ENCODE assay signal across 8 mouse cellular contexts in the genomic region with DNA sequence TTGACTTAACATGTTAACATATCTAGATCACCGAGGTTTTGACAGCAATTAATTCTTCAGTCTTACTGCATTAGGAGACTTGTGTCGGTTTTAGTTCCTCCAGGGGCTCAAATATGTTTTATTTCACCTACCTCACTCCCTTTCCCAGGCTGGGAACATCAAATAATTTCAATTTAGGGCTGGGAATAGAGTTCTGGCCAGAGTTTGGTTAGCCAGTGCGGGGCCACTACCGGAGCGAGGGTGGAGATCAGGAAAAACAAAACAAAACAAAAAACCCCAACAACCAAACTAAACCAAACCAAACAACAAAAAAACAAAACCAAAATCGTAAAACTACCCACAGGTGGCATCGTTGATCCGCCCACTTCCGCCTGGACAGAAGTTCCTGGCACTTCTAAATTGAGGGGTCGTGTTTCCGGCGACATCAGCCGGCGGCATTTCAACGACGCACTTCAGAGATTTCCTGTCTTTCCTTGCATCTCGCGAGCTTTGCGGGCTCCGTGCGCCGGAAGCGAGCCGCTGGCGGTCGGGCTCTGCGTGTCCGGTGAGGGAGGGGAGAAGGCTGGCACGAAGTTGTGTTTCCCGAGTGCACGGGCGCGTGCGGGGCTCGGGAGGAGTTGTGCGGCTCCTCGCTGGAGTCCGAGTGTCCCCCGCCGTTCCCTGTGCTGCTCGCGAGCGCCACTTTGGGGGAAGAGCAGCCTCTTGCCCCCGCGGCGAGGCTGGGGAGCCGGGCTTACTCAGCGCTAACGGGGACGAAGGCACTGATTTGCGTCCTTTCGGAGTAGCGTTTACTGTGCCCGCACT. TPM values are rescaled to one million over a fixed set of nuclear protein-coding genes. Genes with fewer than 3 reads are reported as not detected.
DNase-seq lines count a peak whose midpoint lies in the region; ATAC-seq and TF ChIP-seq lines count a peak whose summit lies in the region.

A gene (plus strand): TSS at position 437 of the 804 bp plus-strand sequence.

- WGBS in hindbrain, postnatal 0 days = under 1% methylated on average over 54 of the region's 54 CpGs

- H3K36me3 ChIP-seq in hindbrain, postnatal 0 days (ENCODE audit: insufficient read depth, low read length) = peaks cover 14% of the 10 kb centered on the region; the same call in 1 of the 2 replicates

- no peaks in the 10 kb centered on the region for H3K4me1 ChIP-seq in hindbrain, postnatal 0 days (ENCODE audit: insufficient read depth, low read length)

- H3K9ac ChIP-seq in hindbrain, postnatal 0 days (replicated peaks; ENCODE audit: low read length) = peak within 1 kb of the TSS; percentile 90

- H3K4me2 ChIP-seq in hindbrain, postnatal 0 days (ENCODE audit: low read depth, low read length) = peak within 1 kb of the TSS; percentile 81

- DNase-seq in ZHBTc4 (ENCODE audit: low read depth, low spot score) = peak; percentile 98
- peak; percentile 95 for DNase-seq in gastrocnemius, adult 2 months
- DNase-seq in hindbrain, postnatal 0 days (ENCODE audit: low spot score) = peak; percentile 98
- DNase-seq in left cerebral cortex, adult 2 months (ENCODE audit: extremely low spot score in 1 of 2, low spot score in 2 of 2) = peak; percentile 89 to 91
- peak; percentile 92 to 93 for DNase-seq in right cerebral cortex, adult 2 months (ENCODE audit: low spot score in 2 of 2)
- peak; percentile 92 for DNase-seq in urinary bladder, postnatal 14 days (ENCODE audit: low spot score)

- peak within 1 kb of the TSS; percentile 90 for H3K4me3 ChIP-seq in gastrocnemius, adult 2 months
- H3K4me3 ChIP-seq in hindbrain, postnatal 0 days (ENCODE audit: low read length) = peak within 1 kb of the TSS; percentile 84
- H3K4me3 ChIP-seq in left cerebral cortex, adult 2 months = peak within 1 kb of the TSS; percentile 56

- TF ChIP-seq CTCF in gastrocnemius, adult 2 months (IDR thresholded peaks at IDR 0.05) = peak; percentile 24; the same call in 1 of the 2 replicates
- TF ChIP-seq CTCF in hindbrain, postnatal 0 days (IDR thresholded peaks at IDR 0.05; ENCODE audit: low read depth) = peak; percentile 39; the same call in 1 of the 2 replicates
- TF ChIP-seq CTCF in left cerebral cortex, adult 2 months (IDR thresholded peaks at IDR 0.05) = peak; percentile 10

- H3K9me3 ChIP-seq in hindbrain, postnatal 0 days (ENCODE audit: low read length) = no peaks in the 10 kb centered on the region

- peak within 1 kb of the TSS; percentile 95 for H3K27ac ChIP-seq in gastrocnemius, adult 2 months
- H3K27ac ChIP-seq in hindbrain, postnatal 0 days = peak within 1 kb of the TSS; percentile 94
- H3K27ac ChIP-seq in left cerebral cortex, adult 2 months = peak within 1 kb of the TSS; percentile 95

- peak; percentile 98 for ATAC-seq in common myeloid progenitor, adult 5-6 weeks (replicated peaks; ENCODE audit: low read depth, poor library complexity, severe bottlenecking)
- peak; percentile 98 for ATAC-seq in hindbrain, postnatal 0 days
- peak; percentile 98 for ATAC-seq in megakaryocyte, adult 5-6 weeks (ENCODE audit: poor library complexity, severe bottlenecking)

- intact Hi-C loops in gastrocnemius, adult 2 months (cut with DNase I) = loop anchor here (2.0 kb wide), 1 partner anchor 146 kb away; a partner anchor contains a TSS
- intact Hi-C loops in left cerebral cortex, adult 2 months (cut with DNase I) = loop anchor here (2.0 to 5.0 kb wide), 3 partner anchors 32 to 146 kb away; a partner anchor contains a TSS

- no peaks in the 10 kb centered on the region for H3K27me3 ChIP-seq in hindbrain, postnatal 0 days (ENCODE audit: insufficient read depth, low read length)

RNA-seq across cellular contexts. Expression of the gene that starts here (rescaled TPM):
- 133 and 134 TPM in 2 replicates for total RNA-seq in common myeloid progenitor, adult 5-6 weeks (2017)
- total RNA-seq in gastrocnemius, adult 2 months (2021) = 10 to 100 TPM; 24.7 to 29.6 TPM
- total RNA-seq in hindbrain, postnatal 0 days (2014; rRNA removed) = 9.1 and 11.2 TPM in 2 replicates
- 82.5 and 90.6 TPM in 2 replicates for polyA plus RNA-seq in hindbrain, postnatal 0 days (2015; fragmentation: Nextera tagmentation; extraction: Ambion mirVana)
- 10 to 100 TPM; 30.2 to 30.9 TPM for total RNA-seq in left cerebral cortex, adult 2 months (2021)
- 94.8 and 94.9 TPM in 2 replicates for total RNA-seq in megakaryocyte, adult 5-6 weeks (2015)
- total RNA-seq in megakaryocyte, adult 5-6 weeks (2017) = 63.2 and 67.6 TPM in 2 replicates

Comparison
In these comparisons a context has a peak if more than half of its experiments do, and no peak if none do; other contexts are left out.
1. Peak in every context shown above with its lines: DNase-seq, ATAC-seq, H3K4me3 ChIP-seq and H3K27ac ChIP-seq.